Mouse (Mus musculus) cerebellum, adult 2 months (tissue): Measurements from ENCODE around the gene Gm10803. TPM values are rescaled to one million over a fixed set of nuclear protein-coding genes. Genes with fewer than 3 reads are reported as not detected.

ENCODE experiments used
- DNase-seq, 2 experiments: peaks; one replicate each; pipeline ENCODE4 v3.0.0; 2021
- H3K27ac ChIP-seq: fragments of 200-500 bp; 2 replicates; pipeline ENCODE4 v1.5.1; 2012; ENCODE audit warnings: low read length, control low read depth, inconsistent platforms; ENCODE audit not compliant: insufficient read depth
- H3K27me3 ChIP-seq: fragments of 200-500 bp; 2 replicates; pipeline ENCODE4 v1.6.1; 2012; ENCODE audit warnings: inconsistent platforms, mild to moderate bottlenecking, low read length, moderate library complexity; ENCODE audit not compliant: control insufficient read depth, insufficient read depth
- H3K4me1 ChIP-seq: fragments of 200-500 bp; 2 replicates; pipeline ENCODE4 v1.6.1; 2011; ENCODE audit warnings: low read length; ENCODE audit not compliant: control insufficient read depth, insufficient read depth
- H3K4me3 ChIP-seq: fragments of 200-500 bp; replicated peaks from 2 replicates; pipeline ENCODE3; 2011; ENCODE audit warnings: mild to moderate bottlenecking, low read depth, low read length, control low read depth; ENCODE audit not compliant: insufficient read depth
- CTCF ChIP-seq: fragments of 200-500 bp; IDR thresholded peaks from 2 replicates; pipeline ENCODE4 v1.5.1; 2011; ENCODE audit warnings: low read depth, mild to moderate bottlenecking, control low read depth, low read length, moderate library complexity, borderline replicate concordance; ENCODE audit not compliant: insufficient read depth
- POLR2A ChIP-seq: fragments of 200-500 bp; IDR thresholded peaks from 2 replicates; pipeline ENCODE4 v1.6.1; 2011; ENCODE audit warnings: low read length, control low read depth, borderline replicate concordance; ENCODE audit not compliant: insufficient read depth
- WGBS: fragments of 180-500 bp; shearing (Covaris S2); methylation state at CpG from one replicate; pipeline ENCODE4 v1.1.7; 2018; 5-methylcytosine and 5-hydroxymethylcytosine counted together
- polyA plus RNA-seq: library from polyadenylated mRNA; depleted of rRNA; stranded (reverse); fragments of >200 nt; gene quantifications from 2 replicates; pipeline ENCODE4 v1.2.3, GENCODE M21; 2012

Gene Gm10803
- polyA plus RNA-seq, 1 experiment, result not detected

DNA sequence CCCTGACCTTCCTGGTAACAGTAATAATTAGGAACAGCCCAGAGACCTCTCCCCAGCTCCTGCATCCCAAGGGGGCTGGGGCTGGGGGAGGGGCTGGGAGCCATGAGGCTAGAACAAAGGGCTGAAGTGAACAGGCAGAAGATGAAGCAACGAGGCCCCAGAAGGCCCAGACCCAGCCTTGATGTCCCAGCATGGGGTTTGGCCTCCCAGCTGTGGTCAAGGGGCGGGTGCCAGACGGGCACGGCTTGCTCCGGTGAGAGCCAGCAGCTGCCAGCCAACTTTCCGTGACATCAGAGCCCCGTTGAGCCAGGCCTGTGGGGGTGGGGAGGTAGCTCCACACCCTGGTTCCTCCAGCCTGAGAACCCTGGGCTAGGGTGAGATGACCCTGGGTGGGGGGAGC lies 7.3 kb downstream of the Gm10803 start:
- WGBS, result 17% methylated on average over 7 of the region's 7 CpGs
- TF ChIP-seq POLR2A, result no peak
- no peak for TF ChIP-seq CTCF
- H3K27me3 ChIP-seq, result no peaks in the 10 kb centered on the region

DNA sequence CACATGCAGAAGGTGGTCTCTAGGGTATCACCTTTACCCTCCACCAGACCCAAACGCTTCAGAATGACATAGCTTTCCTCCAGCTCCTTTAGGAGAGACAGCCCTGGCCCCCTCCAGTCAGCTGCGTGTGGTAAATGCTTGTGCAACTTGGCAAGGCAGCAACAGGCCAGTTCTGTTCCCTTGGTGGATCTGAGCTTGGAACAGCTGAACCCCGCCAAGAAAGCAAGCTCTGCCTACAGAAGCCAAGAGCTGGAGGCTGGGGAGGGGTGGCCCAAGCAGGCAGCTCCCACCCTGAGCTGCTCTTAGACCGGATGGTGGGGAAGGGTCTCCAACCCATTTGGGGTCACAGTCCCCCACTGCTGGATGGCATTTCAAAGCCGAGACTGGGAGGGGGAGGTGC lies 12.2 kb downstream of the Gm10803 start:
- no peak overlapping the region for H3K4me3 ChIP-seq
- no peak for DNase-seq
- TF ChIP-seq POLR2A (no peak), CTCF (no peak)

More for the DNA sequence above, 7.3 kb downstream of the Gm10803 start:
- no peak overlapping the region for H3K27ac ChIP-seq
- H3K4me1 ChIP-seq, result no peaks in the 10 kb centered on the region
- no peak overlapping the region for H3K4me3 ChIP-seq
- DNase-seq, result no peak

DNA sequence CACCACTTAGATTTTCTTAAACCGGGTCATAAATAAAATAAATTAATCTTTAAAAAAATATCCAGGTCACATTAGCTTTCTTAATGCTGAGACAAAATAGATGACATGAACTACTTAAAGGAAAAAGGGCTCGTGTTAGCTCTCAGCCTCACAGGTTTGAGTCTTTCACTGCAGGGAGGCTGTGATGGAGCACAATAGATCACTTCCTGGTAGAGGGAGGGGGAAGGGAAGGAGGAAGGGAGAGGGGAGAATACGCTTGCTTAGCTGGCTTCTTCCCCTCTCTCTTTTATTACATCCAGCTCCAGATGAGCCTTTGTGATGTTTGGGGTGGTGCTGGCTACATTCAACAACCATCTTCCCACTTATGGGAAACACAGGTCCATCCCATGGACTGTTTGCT lies 20.9 kb downstream of the Gm10803 start:
- TF ChIP-seq POLR2A, result no peak
- no peak for TF ChIP-seq CTCF
- 67% methylated on average over 3 of the region's 3 CpGs for WGBS
- H3K4me3 ChIP-seq, result no peak overlapping the region

More for the DNA sequence above, 12.2 kb downstream of the Gm10803 start:
- Histone ChIP-seq H3K4me1 (no peaks in the 10 kb centered on the region), H3K27ac (no peak overlapping the region), H3K27me3 (no peaks in the 10 kb centered on the region)
- WGBS, result 34% methylated on average over 5 of the region's 5 CpGs

DNA sequence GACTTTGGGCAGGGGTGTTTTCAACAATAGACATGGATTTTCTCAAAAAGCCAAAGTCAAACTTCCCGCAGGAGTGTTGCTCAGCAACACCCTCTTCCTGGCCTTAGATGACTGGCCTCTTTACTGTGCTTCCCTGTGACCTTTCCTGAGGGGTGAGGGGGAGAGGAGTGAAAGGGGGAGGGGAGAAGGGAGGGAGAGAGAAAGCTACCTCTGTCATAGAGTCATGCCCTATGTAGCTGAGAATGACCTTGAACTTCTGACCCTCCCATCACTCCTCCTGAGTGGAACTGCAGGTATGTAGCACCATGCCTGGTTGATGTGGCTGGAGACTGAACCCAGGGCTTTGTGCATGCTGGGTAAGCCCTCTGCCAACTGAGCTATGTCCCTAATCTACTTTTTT lies 25.5 kb downstream of the Gm10803 start:
- H3K27me3 ChIP-seq, result no peaks in the 10 kb centered on the region
- 53% methylated on average over 1 of the region's 1 CpGs for WGBS

More for the DNA sequence above, 20.9 kb downstream of the Gm10803 start:
- Histone ChIP-seq H3K27me3 (no peaks in the 10 kb centered on the region), H3K27ac (no peak overlapping the region), H3K4me1 (no peaks in the 10 kb centered on the region)
- no peak for DNase-seq

DNA sequence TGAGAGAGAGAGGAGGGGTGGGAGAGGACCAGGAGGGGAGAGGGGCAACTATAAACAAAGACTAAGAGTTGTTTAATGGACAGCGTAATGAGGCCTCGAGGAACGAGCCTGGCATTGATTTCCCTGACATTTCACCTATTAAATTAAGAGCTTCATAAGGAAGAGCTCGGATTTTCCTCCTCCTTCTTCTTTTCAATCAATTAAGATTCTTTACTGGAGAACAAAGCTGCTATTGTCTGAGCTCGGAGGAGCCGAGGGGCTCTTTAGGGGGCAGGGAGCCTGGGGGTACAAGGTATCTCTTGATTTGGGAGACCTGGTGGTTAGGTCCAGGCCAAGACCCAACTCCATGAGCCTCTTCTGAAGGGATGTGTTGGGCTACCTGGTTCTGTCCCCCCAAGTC lies 27.1 kb downstream of the Gm10803 start:
- Histone ChIP-seq H3K4me3 (no peak overlapping the region), H3K27me3 (no peaks in the 10 kb centered on the region), H3K4me1 (no peaks in the 10 kb centered on the region), H3K27ac (no peak overlapping the region)
- TF ChIP-seq POLR2A (no peak), CTCF (no peak)
- 44% methylated on average over 6 of the region's 6 CpGs for WGBS
- no peak for DNase-seq

More for the DNA sequence above, 25.5 kb downstream of the Gm10803 start:
- TF ChIP-seq POLR2A (no peak), CTCF (no peak)
- no peak for DNase-seq
- H3K4me1 ChIP-seq, result no peaks in the 10 kb centered on the region
- no peak overlapping the region for H3K4me3 ChIP-seq
- H3K27ac ChIP-seq, result no peak overlapping the region

DNA sequence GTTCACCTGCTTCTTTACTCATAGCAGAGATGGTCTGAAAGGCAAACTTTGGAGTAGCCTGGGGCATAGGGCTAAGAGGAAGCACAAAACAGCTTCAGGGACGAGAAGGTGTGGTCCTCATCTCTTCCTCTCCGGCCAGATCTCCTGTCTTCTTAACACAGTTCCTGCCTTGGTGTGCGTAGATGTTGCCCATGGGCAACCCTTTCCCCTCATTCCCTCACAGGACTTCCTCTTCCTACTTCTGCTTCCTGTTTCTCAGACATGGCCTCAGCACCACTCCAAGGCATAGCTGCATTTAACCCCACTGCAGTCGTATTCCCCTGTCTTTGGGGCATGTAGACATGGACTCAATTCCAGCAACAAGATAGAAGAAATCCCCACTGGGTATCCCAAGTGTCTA lies 29.5 kb downstream of the Gm10803 start:
- TF ChIP-seq POLR2A (no peak), CTCF (no peak)
- no peaks in the 10 kb centered on the region for H3K4me1 ChIP-seq
- WGBS, result 74% methylated on average over 4 of the region's 4 CpGs
- H3K27ac ChIP-seq, result no peak overlapping the region
- no peak for DNase-seq
- H3K4me3 ChIP-seq, result no peak overlapping the region
- no peaks in the 10 kb centered on the region for H3K27me3 ChIP-seq

DNA sequence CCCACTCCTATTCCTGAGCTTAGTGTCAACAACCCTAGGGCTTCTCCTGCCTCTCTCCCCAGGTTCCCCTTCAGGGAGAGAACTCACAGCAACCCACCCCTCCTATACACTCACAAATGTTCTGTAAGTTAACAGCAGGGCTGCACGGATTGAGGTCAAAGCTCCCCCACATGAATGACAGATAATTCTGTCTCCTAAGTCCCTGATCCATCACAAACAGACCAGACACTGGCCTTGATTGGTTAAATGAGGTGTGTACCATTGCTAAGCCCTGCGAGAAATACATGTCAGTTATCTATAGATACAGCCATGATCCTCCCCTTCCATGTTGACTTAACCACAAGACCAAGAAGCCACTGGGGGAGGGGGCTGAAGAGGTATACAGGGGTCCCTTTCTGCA lies 31.3 kb downstream of the Gm10803 start:
- H3K4me3 ChIP-seq, result no peak overlapping the region
- no peaks in the 10 kb centered on the region for H3K4me1 ChIP-seq
- H3K27ac ChIP-seq, result no peak overlapping the region
- no peak for DNase-seq
- 69% methylated on average over 2 of the region's 2 CpGs for WGBS
- no peak for TF ChIP-seq POLR2A
- no peak for TF ChIP-seq CTCF
- no peaks in the 10 kb centered on the region for H3K27me3 ChIP-seq

DNA sequence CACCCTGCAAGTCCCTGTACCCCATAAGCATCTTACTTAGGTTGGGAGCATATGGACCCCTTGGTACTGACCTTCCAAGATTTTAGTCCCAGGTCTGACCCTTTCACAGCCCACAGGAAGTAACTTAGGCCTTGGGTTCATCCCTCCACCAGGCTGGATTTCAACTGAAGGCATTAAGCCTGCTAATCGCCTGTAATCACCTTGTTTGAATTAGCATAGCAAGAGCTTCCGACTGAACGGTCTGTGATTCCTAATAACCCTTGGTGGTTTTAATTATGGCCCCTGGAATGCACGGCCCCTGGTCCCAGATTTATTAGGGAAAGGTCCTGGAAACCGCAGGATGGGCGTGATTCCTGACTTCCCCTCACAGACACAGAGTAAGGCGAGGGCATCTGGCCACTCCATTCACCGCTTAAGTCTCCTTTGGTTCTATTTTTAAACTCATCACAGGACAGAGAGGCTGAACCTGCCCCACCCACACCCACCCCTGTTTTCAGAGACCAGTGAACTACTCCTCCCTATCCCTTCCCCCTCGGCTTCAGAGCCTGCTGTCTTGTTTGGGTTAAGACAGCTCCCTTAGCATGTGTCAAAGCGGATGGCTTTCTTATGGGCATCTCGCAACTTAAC lies 31.9 kb downstream of the Gm10803 start:
- 71% methylated on average over 11 of the region's 11 CpGs for WGBS
- Histone ChIP-seq H3K4me1 (no peaks in the 10 kb centered on the region), H3K27ac (no peak overlapping the region), H3K27me3 (no peaks in the 10 kb centered on the region), H3K4me3 (no peak overlapping the region)
- no peak for TF ChIP-seq POLR2A
- no peak for TF ChIP-seq CTCF
- no peak for DNase-seq

DNA sequence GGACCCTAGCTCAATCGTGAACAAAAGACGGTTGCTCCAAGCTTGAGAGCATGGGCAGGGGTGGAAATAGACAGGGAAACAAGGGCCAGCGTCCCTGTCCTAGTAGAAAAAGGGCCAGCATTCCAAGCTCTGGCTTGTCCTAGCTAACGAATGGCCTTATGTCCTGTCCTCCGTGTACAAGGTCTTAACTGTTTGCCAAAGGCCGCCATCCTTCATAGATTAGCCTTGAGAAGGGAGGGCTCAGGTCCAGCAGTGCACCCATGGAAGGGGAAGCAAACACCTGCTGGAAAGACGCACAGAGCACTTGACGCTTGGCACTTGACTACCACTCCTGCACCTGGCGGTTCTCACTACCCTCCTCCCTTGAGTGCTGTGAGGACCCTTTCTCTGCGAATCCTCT lies 32.8 kb downstream of the Gm10803 start:
- Histone ChIP-seq H3K4me1 (no peaks in the 10 kb centered on the region), H3K27ac (no peak overlapping the region), H3K27me3 (no peaks in the 10 kb centered on the region), H3K4me3 (no peak overlapping the region)
- no peak for DNase-seq
- TF ChIP-seq POLR2A (no peak), CTCF (no peak)
- WGBS, result 75% methylated on average over 10 of the region's 10 CpGs
